Mouse (Mus musculus): ENCODE results near the gene Lcor. TPM values are rescaled to one million over a fixed set of nuclear protein-coding genes. Genes with fewer than 3 reads are reported as not detected.

Gene Lcor
- polyA plus RNA-seq, 1 experiment from 2014 or later: 26.6 TPM

GRCm38 (mm10) chr19:41522246-41522645 lies 39.8 kb downstream of the Lcor start:
- Histone ChIP-seq H3K27me3 (no peaks in the 10 kb centered on the region), H3K27ac (replicated peaks) (no peak overlapping the region), H3K36me3 (no peaks in the 10 kb centered on the region), H3K9ac (no peak overlapping the region), H3K4me3 (no peak overlapping the region), H3K9me3 (no peaks in the 10 kb centered on the region), H3K4me1 (replicated peaks) (peaks cover 25% of the 10 kb centered on the region), H3K4me2 (no peak overlapping the region)
- 32% methylated on average over 2 of the region's 2 CpGs for WGBS
- ATAC-seq (ENCODE audit: low read depth): no peak

GRCm38 (mm10) chr19:41523798-41524563 lies 41.5 kb downstream of the Lcor start:
- H3K9me3 ChIP-seq: no peaks in the 10 kb centered on the region
- H3K4me3 ChIP-seq: no peak overlapping the region
- WGBS: 85% methylated on average over 3 of the region's 3 CpGs
- ATAC-seq (ENCODE audit: low read depth): no peak
- no peak overlapping the region for H3K27ac ChIP-seq (replicated peaks)
- no peak overlapping the region for H3K9ac ChIP-seq
- no peaks in the 10 kb centered on the region for H3K27me3 ChIP-seq
- peaks cover 25% of the 10 kb centered on the region for H3K4me1 ChIP-seq (replicated peaks)
- H3K4me2 ChIP-seq: no peak overlapping the region
- no peaks in the 10 kb centered on the region for H3K36me3 ChIP-seq

- no peak overlapping the region for H3K9ac ChIP-seq
- no peaks in the 10 kb centered on the region for H3K4me1 ChIP-seq (replicated peaks)
- no peak for ATAC-seq (ENCODE audit: low read depth)
- no peak overlapping the region for H3K4me2 ChIP-seq
- 93% methylated on average over 3 of the region's 3 CpGs for WGBS
- H3K36me3 ChIP-seq: no peaks in the 10 kb centered on the region
- H3K27ac ChIP-seq (replicated peaks): no peak overlapping the region
- no peak overlapping the region for H3K4me3 ChIP-seq
- no peaks in the 10 kb centered on the region for H3K27me3 ChIP-seq
- no peaks in the 10 kb centered on the region for H3K9me3 ChIP-seq
Measured at GRCm38 (mm10) chr19:41529169-41529568, 46.7 kb downstream of the Lcor start.

- H3K4me2 ChIP-seq: no peak overlapping the region
- WGBS: 90% methylated on average over 3 of the region's 3 CpGs
- no peak overlapping the region for H3K27ac ChIP-seq (replicated peaks)
Measured at GRCm38 (mm10) chr19:41534021-41534420, 51.6 kb downstream of the Lcor start.

GRCm38 (mm10) chr19:41556981-41557380 lies 74.5 kb downstream of the Lcor start:
- Histone ChIP-seq H3K27me3 (no peaks in the 10 kb centered on the region), H3K36me3 (peaks cover 36% of the 10 kb centered on the region), H3K4me2 (no peak overlapping the region), H3K4me3 (no peak overlapping the region), H3K27ac (replicated peaks) (no peak overlapping the region), H3K9me3 (no peaks in the 10 kb centered on the region), H3K4me1 (replicated peaks) (no peaks in the 10 kb centered on the region; the same call in 1 of the 2 replicates), H3K9ac (no peak overlapping the region)
- no peak for ATAC-seq (ENCODE audit: low read depth)
- 83% methylated on average over 4 of the region's 4 CpGs for WGBS

More at GRCm38 (mm10) chr19:41534021-41534420, 51.6 kb downstream of the Lcor start:
- H3K4me3 ChIP-seq: no peak overlapping the region
- H3K9me3 ChIP-seq: no peaks in the 10 kb centered on the region
- H3K36me3 ChIP-seq: no peaks in the 10 kb centered on the region
- H3K9ac ChIP-seq: no peak overlapping the region
- ATAC-seq (ENCODE audit: low read depth): no peak
- no peaks in the 10 kb centered on the region for H3K4me1 ChIP-seq (replicated peaks)
- no peaks in the 10 kb centered on the region for H3K27me3 ChIP-seq

GRCm38 (mm10) chr19:41557491-41557890 lies 75.1 kb downstream of the Lcor start:
- no peaks in the 10 kb centered on the region for H3K9me3 ChIP-seq
- no peak overlapping the region for H3K9ac ChIP-seq
- H3K27ac ChIP-seq (replicated peaks): no peak overlapping the region
- ATAC-seq (ENCODE audit: low read depth): no peak
- H3K4me1 ChIP-seq (replicated peaks): no peaks in the 10 kb centered on the region; the same call in 1 of the 2 replicates
- H3K36me3 ChIP-seq: peaks cover 34% of the 10 kb centered on the region
- no peaks in the 10 kb centered on the region for H3K27me3 ChIP-seq
- WGBS: 87% methylated on average over 4 of the region's 4 CpGs
- no peak overlapping the region for H3K4me3 ChIP-seq
- no peak overlapping the region for H3K4me2 ChIP-seq

- Histone ChIP-seq H3K4me2 (no peak overlapping the region), H3K27me3 (no peaks in the 10 kb centered on the region), H3K27ac (replicated peaks) (no peak overlapping the region), H3K9me3 (no peaks in the 10 kb centered on the region), H3K9ac (no peak overlapping the region), H3K36me3 (peaks cover 30% of the 10 kb centered on the region), H3K4me1 (replicated peaks) (no peaks in the 10 kb centered on the region; the same call in 1 of the 2 replicates), H3K4me3 (no peak overlapping the region)
- ATAC-seq (ENCODE audit: low read depth): no peak
- WGBS: 86% methylated on average over 9 of the region's 9 CpGs
Measured at GRCm38 (mm10) chr19:41558891-41559486, 76.6 kb downstream of the Lcor start.

DNA sequence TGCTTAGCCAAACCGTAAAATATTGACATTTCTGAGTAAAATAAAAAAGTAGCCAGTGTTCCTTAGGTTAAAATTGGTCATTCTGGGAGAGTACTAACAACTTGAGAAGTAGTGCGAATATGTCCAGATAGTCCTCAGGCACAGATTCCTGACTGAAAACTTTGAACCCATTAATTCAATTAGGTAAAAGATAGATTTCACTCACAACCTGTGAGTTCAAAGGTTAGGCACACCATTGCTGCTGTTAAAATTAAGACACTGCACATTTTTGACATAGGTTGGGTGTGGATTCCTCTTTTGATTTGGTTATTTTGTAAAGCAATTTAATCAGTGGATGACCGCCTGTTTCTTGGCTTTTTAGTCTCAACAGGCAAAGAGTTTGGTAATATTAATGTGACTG lies 78.4 kb downstream of the Lcor start:
- WGBS: 94% methylated on average over 3 of the region's 3 CpGs
- Histone ChIP-seq H3K27me3 (no peaks in the 10 kb centered on the region), H3K4me2 (no peak overlapping the region), H3K4me1 (replicated peaks) (no peaks in the 10 kb centered on the region; the same call in 1 of the 2 replicates), H3K4me3 (no peak overlapping the region), H3K9ac (no peak overlapping the region), H3K9me3 (no peaks in the 10 kb centered on the region), H3K27ac (replicated peaks) (no peak overlapping the region), H3K36me3 (peaks cover 25% of the 10 kb centered on the region)
- ATAC-seq (ENCODE audit: low read depth): no peak

DNA sequence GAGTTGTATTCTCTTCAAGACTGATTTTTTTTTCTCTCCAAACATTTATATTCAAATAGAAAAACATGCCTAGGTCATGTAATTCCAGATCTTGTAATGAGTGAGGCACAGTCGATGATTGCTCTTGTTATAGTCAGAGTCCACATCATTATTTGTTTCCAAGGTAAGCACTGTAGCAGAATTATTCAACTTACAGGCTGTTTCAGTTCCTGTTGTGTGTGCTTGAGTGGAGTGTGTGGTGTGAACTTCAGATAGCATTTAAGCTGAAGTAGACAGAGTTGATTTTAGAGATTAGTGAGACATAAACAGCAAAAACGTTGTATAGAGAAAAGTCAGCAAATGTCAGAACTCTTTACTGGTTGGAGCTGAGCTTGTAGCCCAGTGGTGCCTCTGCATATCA lies 86.4 kb downstream of the Lcor start:
- Histone ChIP-seq H3K36me3 (no peaks in the 10 kb centered on the region; the same call in 1 of the 2 replicates), H3K9ac (no peak overlapping the region), H3K4me1 (replicated peaks) (no peaks in the 10 kb centered on the region), H3K4me2 (no peak overlapping the region), H3K27me3 (no peaks in the 10 kb centered on the region), H3K4me3 (no peak overlapping the region), H3K27ac (replicated peaks) (no peak overlapping the region), H3K9me3 (no peaks in the 10 kb centered on the region)
- WGBS: 85% methylated on average over 2 of the region's 2 CpGs
- ATAC-seq (ENCODE audit: low read depth): no peak

DNA sequence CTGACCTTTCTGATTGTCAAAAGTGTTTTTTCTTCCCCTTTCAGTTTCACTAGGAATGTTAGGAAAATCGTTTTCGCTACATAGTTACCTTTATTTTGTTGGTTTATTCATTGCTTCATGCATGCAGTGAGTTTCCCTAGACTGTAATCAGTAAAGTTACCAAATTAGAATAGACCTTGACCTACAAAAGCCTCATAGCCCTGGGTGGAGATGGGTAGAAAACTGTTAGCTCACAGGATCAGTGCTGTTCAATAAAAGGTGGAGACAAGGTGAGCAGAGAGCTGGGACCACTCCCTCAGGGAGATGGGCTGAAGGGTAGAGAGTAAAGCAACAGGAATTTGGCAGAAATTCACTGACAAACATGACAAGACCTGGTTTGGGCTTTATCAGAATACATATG lies 91.3 kb downstream of the Lcor start:
- 93% methylated on average over 2 of the region's 2 CpGs for WGBS
- H3K9ac ChIP-seq: no peak overlapping the region
- H3K27me3 ChIP-seq: no peaks in the 10 kb centered on the region
- no peaks in the 10 kb centered on the region for H3K9me3 ChIP-seq
- no peaks in the 10 kb centered on the region for H3K4me1 ChIP-seq (replicated peaks)
- H3K36me3 ChIP-seq: no peaks in the 10 kb centered on the region; the same call in 1 of the 2 replicates
- H3K4me2 ChIP-seq: no peak overlapping the region
- no peak overlapping the region for H3K4me3 ChIP-seq
- no peak overlapping the region for H3K27ac ChIP-seq (replicated peaks)
- no peak for ATAC-seq (ENCODE audit: low read depth)

DNA sequence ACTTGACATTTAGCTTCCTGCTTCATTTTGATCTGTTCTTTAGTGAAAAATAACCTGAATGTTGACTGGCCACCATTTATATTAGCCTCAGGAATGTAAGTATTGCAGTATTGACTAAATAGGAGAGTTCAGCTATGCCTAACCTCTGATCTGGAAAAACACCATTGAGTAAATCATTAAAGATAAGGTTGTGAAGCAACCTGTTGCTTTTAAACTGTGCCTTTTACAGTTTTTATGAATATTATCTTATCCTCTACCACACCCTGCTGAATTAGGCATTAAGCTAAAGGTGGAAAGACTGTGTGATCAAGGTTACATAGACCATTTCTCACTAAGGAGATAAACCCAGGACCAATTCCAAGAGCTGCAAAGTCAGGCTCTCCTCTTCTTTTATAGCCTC lies 95.1 kb downstream of the Lcor start:
- no peaks in the 10 kb centered on the region for H3K4me1 ChIP-seq (replicated peaks)
- no peaks in the 10 kb centered on the region for H3K9me3 ChIP-seq
- no peak for ATAC-seq (ENCODE audit: low read depth)
- no peak overlapping the region for H3K9ac ChIP-seq
- H3K4me2 ChIP-seq: no peak overlapping the region
- no peaks in the 10 kb centered on the region for H3K27me3 ChIP-seq
- H3K4me3 ChIP-seq: no peak overlapping the region
- H3K36me3 ChIP-seq: peaks cover 13% of the 10 kb centered on the region
- no peak overlapping the region for H3K27ac ChIP-seq (replicated peaks)

DNA sequence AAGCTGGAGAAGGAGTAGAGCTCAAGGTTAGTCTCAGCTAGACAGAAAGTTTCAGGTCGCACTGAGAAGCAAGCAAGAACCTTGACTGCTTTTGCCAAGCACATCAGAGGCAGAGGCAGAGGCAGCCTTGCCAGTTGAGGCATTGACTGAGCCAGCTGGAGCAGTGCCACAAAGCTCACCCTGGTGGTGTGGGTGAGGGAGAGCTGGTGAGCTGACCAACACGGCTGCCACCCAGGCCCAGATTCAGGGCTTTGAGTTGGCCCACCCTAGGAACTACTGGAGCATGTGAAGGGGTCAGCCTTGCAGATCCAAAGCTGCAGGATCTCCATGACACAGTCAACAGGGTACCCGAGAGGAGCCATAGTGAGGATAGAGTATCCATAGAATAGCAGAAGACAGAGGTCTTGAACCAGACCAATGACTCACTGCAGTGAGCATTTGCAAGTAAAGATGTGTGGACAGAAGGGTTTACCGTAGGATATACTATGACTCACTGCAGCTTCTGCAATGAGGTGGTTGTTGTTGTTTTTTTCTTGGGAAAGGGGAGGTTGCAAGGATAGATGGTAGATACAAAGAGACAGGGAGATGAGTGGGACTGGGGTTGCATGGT lies 97.0 kb downstream of the Lcor start:
- Histone ChIP-seq H3K4me1 (replicated peaks) (no peaks in the 10 kb centered on the region), H3K9ac (no peak overlapping the region), H3K36me3 (peaks cover 32% of the 10 kb centered on the region), H3K9me3 (no peaks in the 10 kb centered on the region), H3K27me3 (no peaks in the 10 kb centered on the region), H3K27ac (replicated peaks) (no peak overlapping the region), H3K4me2 (no peak overlapping the region), H3K4me3 (no peak overlapping the region)
- ATAC-seq (ENCODE audit: low read depth): no peak
- 94% methylated on average over 4 of the region's 4 CpGs for WGBS
